ENCODE assay signal across 9 mouse cellular contexts in genomic region chr1:21411331-21412196, GRCm38 (mm10). TPM values are rescaled to one million over a fixed set of nuclear protein-coding genes. Genes with fewer than 3 reads are reported as not detected.
DNase-seq lines count a peak whose midpoint lies in the region; ATAC-seq and TF ChIP-seq lines count a peak whose summit lies in the region.
"Had no signal": no experiment of that assay in that cellular context is flagged by ENCODE, and none has a peak within 500 bp of the region (broad histone marks: within the 10 kb centered on the region; RNA-seq: fewer than 3 reads in every experiment).

No protein-coding gene starts in this region.

- TF ChIP-seq CTCF in kidney, adult 2 months (conservative IDR thresholded peaks at IDR 0.05; ENCODE audit: insufficient read depth, insufficient read length, low read depth, low read length), result peak; percentile 48; the same call in 1 of the 2 replicates

- no peak overlapping the region for H3K4me3 ChIP-seq in kidney, adult 2 months (ENCODE audit: insufficient read depth, low read depth, low read length)
- H3K4me3 ChIP-seq in midbrain, embryonic 16.5 days (ENCODE audit: low read depth, low read length), result no peak overlapping the region
- H3K4me3 ChIP-seq: embryonic facial prominence, embryonic 12.5 days had no signal

- no peaks in the 10 kb centered on the region for H3K4me1 ChIP-seq in kidney, adult 2 months (ENCODE audit: control insufficient read depth, insufficient read depth, low read length)
- no peaks in the 10 kb centered on the region; the same call in 1 of the 2 replicates for H3K4me1 ChIP-seq in midbrain, embryonic 16.5 days (ENCODE audit: control insufficient read depth, insufficient read depth, low read length)
- H3K4me1 ChIP-seq: embryonic facial prominence, embryonic 12.5 days had no signal

- no peak overlapping the region for H3K4me2 ChIP-seq in midbrain, embryonic 16.5 days (ENCODE audit: low read length)
- H3K4me2 ChIP-seq: embryonic facial prominence, embryonic 12.5 days had no signal

- no peak overlapping the region for H3K27ac ChIP-seq in kidney, adult 2 months (ENCODE audit: insufficient read depth, low read depth, low read length)
- no peak overlapping the region for H3K27ac ChIP-seq in midbrain, embryonic 16.5 days (ENCODE audit: low read length)
- H3K27ac ChIP-seq: embryonic facial prominence, embryonic 12.5 days had no signal

- H3K36me3 ChIP-seq in kidney, adult 2 months (ENCODE audit: control insufficient read depth, insufficient read depth, low read length), result no peaks in the 10 kb centered on the region
- H3K36me3 ChIP-seq in midbrain, embryonic 16.5 days (ENCODE audit: control insufficient read depth, insufficient read depth, low read length), result no peaks in the 10 kb centered on the region
- H3K36me3 ChIP-seq: embryonic facial prominence, embryonic 12.5 days had no signal

- no peaks in the 10 kb centered on the region for H3K27me3 ChIP-seq in kidney, adult 2 months (replicated peaks; ENCODE audit: control insufficient read depth, insufficient read depth, low read length)
- no peaks in the 10 kb centered on the region for H3K27me3 ChIP-seq in midbrain, embryonic 16.5 days (ENCODE audit: control insufficient read depth, insufficient read depth, low read depth, low read length)
- H3K27me3 ChIP-seq: embryonic facial prominence, embryonic 12.5 days had no signal

- TF ChIP-seq POLR2A in kidney, adult 2 months (IDR thresholded peaks at IDR 0.05; ENCODE audit: low read depth, low read length), result no peak

- no peaks in the 10 kb centered on the region for H3K9me3 ChIP-seq in midbrain, embryonic 16.5 days (replicated peaks; ENCODE audit: control insufficient read depth, low read length, poor library complexity, severe bottlenecking)
- H3K9me3 ChIP-seq: embryonic facial prominence, embryonic 12.5 days had no signal

- 49% methylated on average over 18 of the region's 18 CpGs for WGBS in kidney, adult 2 months
- WGBS in midbrain, embryonic 16.5 days, result 53% methylated on average over 18 of the region's 18 CpGs

- peak; percentile 46 to 48 for DNase-seq in B cell, adult 2 months
- peak; percentile 92 for DNase-seq in embryo, embryonic 10.5 days (ENCODE audit: low spot score)
- DNase-seq in gastrocnemius, postnatal 36 days, result peak; percentile 25
- DNase-seq in kidney, adult 2 months, result peak; percentile 64
- DNase-seq in left cerebral cortex, postnatal 25 days (ENCODE audit: low spot score in 2 of 2), result peak; percentile 77 to 96
- DNase-seq in telencephalon, adult 2 months (ENCODE audit: low read depth, low spot score), result peak; percentile 89

- ATAC-seq in activated CD4-positive, CD25-positive, alpha-beta regulatory T cell, adult 4 months, result peak; percentile 75
- ATAC-seq in midbrain, embryonic 16.5 days, result peak; percentile 91

- intact Hi-C loops in gastrocnemius, postnatal 36 days (cut with DNase I), result loop anchor here (2.0 kb wide), 2 partner anchors 555 to 857 kb away; no protein-coding TSS in a partner anchor
- intact Hi-C loops in left cerebral cortex, postnatal 25 days (cut with DNase I), result loop anchor here (1.0 to 5.0 kb wide), 5 partner anchors 46 to 857 kb away; partner anchors contain the start of gene Kcnq5

- H3K9ac ChIP-seq in midbrain, embryonic 16.5 days (ENCODE audit: low read depth, low read length), result no peak overlapping the region
- H3K9ac ChIP-seq: embryonic facial prominence, embryonic 12.5 days had no signal

RNA-seq across cellular contexts. Expression of gene Khdc1b, which starts 28.2 kb away (rescaled TPM):
- not detected for polyA plus RNA-seq in activated CD4-positive, CD25-positive, alpha-beta regulatory T cell, adult 4 months (2017; shearing (Covaris generic))
- not detected for total RNA-seq in gastrocnemius, postnatal 36 days (2021)
- polyA plus RNA-seq in kidney, adult 2 months (2012; rRNA removed), result not detected in 2 replicates
- not detected for total RNA-seq in left cerebral cortex, postnatal 25 days (2021)
- 0.13 and 0.15 TPM in 2 replicates for polyA plus RNA-seq in midbrain, embryonic 16.5 days (2015; fragmentation: Nextera tagmentation; extraction: Ambion mirVana)

RNA-seq across cellular contexts. Expression of gene Khdc1c, which starts 43.4 kb away (rescaled TPM):
- not detected for polyA plus RNA-seq in activated CD4-positive, CD25-positive, alpha-beta regulatory T cell, adult 4 months (2017; shearing (Covaris generic))
- total RNA-seq in gastrocnemius, postnatal 36 days (2021), result not detected
- not detected in 2 replicates for polyA plus RNA-seq in kidney, adult 2 months (2012; rRNA removed)
- not detected for total RNA-seq in left cerebral cortex, postnatal 25 days (2021)
- polyA plus RNA-seq in midbrain, embryonic 16.5 days (2015; fragmentation: Nextera tagmentation; extraction: Ambion mirVana), result not detected in 2 replicates
- polyA plus RNA-seq: embryonic facial prominence, embryonic 12.5 days had no signal

Comparison
In these comparisons a context has a peak if more than half of its experiments do, and no peak if none do; other contexts are left out.
1. DNase-seq: peak in every context shown above with its lines; median percentile 92 in embryo, embryonic 10.5 days; 89 in telencephalon, adult 2 months; 86 in left cerebral cortex, postnatal 25 days; 64 in kidney, adult 2 months; 47 in B cell, adult 2 months; 25 in gastrocnemius, postnatal 36 days.